ENCODE assay signal across 30 mouse cellular contexts in genomic region chr12:32285039-32285438, GRCm38 (mm10).
DNase-seq lines count a peak whose midpoint lies in the region; ATAC-seq and TF ChIP-seq lines count a peak whose summit lies in the region.
"Had no signal": no experiment of that assay in that cellular context is flagged by ENCODE, and none has a peak within 500 bp of the region (broad histone marks: within the 10 kb centered on the region; RNA-seq: fewer than 3 reads in every experiment).

No protein-coding gene starts in this region.

- H3K79me2 ChIP-seq in MEL (ENCODE audit: control insufficient read depth, insufficient read depth, low read length, poor library complexity) = no peaks in the 10 kb centered on the region

- peak; percentile 27 to 29; a peak in 2 of 4 replicates for ATAC-seq in hematopoietic stem cell, adult 5-6 weeks (replicated peaks in 1 of 2; ENCODE audit: insufficient read depth in 1 of 2, low FRiP score in 2 of 2, low TSS enrichment in 1 of 2, low read depth in 1 of 2, poor library complexity in 2 of 2, severe bottlenecking in 2 of 2)
- ATAC-seq: forebrain, embryonic 13.5 days; lung, postnatal 0 days had no signal

- TF ChIP-seq CTCF in MEL (IDR thresholded peaks at IDR 0.05 in 2 of 3, conservative IDR thresholded peaks at IDR 0.05 in 1 of 3; ENCODE audit: control insufficient read depth in 1 of 3, insufficient read depth in 1 of 3, low read depth in 2 of 3, low read length in 3 of 3, poor library complexity in 1 of 3, severe bottlenecking in 1 of 3) = no peak

- H3K4me1 ChIP-seq in MEL (ENCODE audit: control insufficient read depth in 1 of 2, insufficient read depth in 2 of 2, low read length in 2 of 2) = no peaks in the 10 kb centered on the region
- H3K4me1 ChIP-seq: forebrain, embryonic 13.5 days; hindbrain, embryonic 10.5 days; hindbrain, embryonic 15.5 days; limb, embryonic 15.5 days had no signal

- no peaks in the 10 kb centered on the region for H3K9me3 ChIP-seq in MEL (replicated peaks; ENCODE audit: insufficient read depth, low read length)
- H3K9me3 ChIP-seq: embryonic facial prominence, embryonic 10.5 days; embryonic facial prominence, embryonic 15.5 days; forebrain, embryonic 13.5 days; hindbrain, embryonic 10.5 days; hindbrain, embryonic 15.5 days; kidney, embryonic 15.5 days; limb, embryonic 15.5 days; liver, embryonic 13.5 days had no signal

- H3K27ac ChIP-seq in MEL (ENCODE audit: control insufficient read depth, low read depth, low read length) = no peak overlapping the region
- H3K27ac ChIP-seq: embryonic facial prominence, embryonic 10.5 days; embryonic facial prominence, embryonic 15.5 days; forebrain, embryonic 13.5 days; hindbrain, embryonic 10.5 days; hindbrain, embryonic 15.5 days; kidney, embryonic 15.5 days; limb, embryonic 15.5 days; liver, embryonic 13.5 days had no signal

- no peaks in the 10 kb centered on the region for H3K27me3 ChIP-seq in MEL (ENCODE audit: control insufficient read depth in 1 of 2, insufficient read depth in 2 of 2, low read length in 2 of 2)
- H3K27me3 ChIP-seq: embryonic facial prominence, embryonic 15.5 days; forebrain, embryonic 13.5 days; hindbrain, embryonic 15.5 days; kidney, embryonic 15.5 days; limb, embryonic 15.5 days; liver, embryonic 13.5 days had no signal

- TF ChIP-seq POLR2A in MEL (IDR thresholded peaks at IDR 0.05; ENCODE audit: control insufficient read depth in 1 of 2, insufficient read depth in 1 of 2, low read depth in 1 of 2, low read length in 2 of 2, poor library complexity in 1 of 2) = no peak

- no peak overlapping the region for H3K4me3 ChIP-seq in MEL (ENCODE audit: control insufficient read depth in 1 of 2, insufficient read depth in 1 of 2, low read depth in 2 of 2, low read length in 2 of 2)
- H3K4me3 ChIP-seq: embryonic facial prominence, embryonic 10.5 days; embryonic facial prominence, embryonic 15.5 days; forebrain, embryonic 13.5 days; hindbrain, embryonic 10.5 days; hindbrain, embryonic 15.5 days; kidney, embryonic 15.5 days; limb, embryonic 15.5 days; liver, embryonic 13.5 days had no signal

- H3K36me3 ChIP-seq in MEL (ENCODE audit: control insufficient read depth in 1 of 2, insufficient read depth in 2 of 2, low read length in 2 of 2) = no peaks in the 10 kb centered on the region
- H3K36me3 ChIP-seq: embryonic facial prominence, embryonic 10.5 days; embryonic facial prominence, embryonic 15.5 days; hindbrain, embryonic 10.5 days; hindbrain, embryonic 15.5 days; kidney, embryonic 15.5 days; limb, embryonic 15.5 days; liver, embryonic 13.5 days had no signal

- DNase-seq in CD4-positive helper T cell, adult 2 months (ENCODE audit: low read depth, low spot score) = peak; percentile 20
- peak; percentile 33 for DNase-seq in MEL (ENCODE audit: low read depth, low spot score)
- DNase-seq in naive thymus-derived CD4-positive, alpha-beta T cell, adult 2 months (ENCODE audit: low read depth) = peak; percentile 26
- DNase-seq in cerebellum, adult 11-12 months = no peak
- no peak for DNase-seq in ovary, postnatal 14 days (ENCODE audit: low spot score)
- DNase-seq in spleen, postnatal 14 days (ENCODE audit: low spot score in 2 of 2) = no peak
- no peak for DNase-seq in cerebellum, postnatal 4 days (ENCODE audit: low spot score in 2 of 2)
- DNase-seq: adrenal gland, postnatal 10 days; cerebellum, adult 9-10 months; cerebellum, postnatal 36 days; gastrocnemius, postnatal 25 days; heart, adult 18-20 months; kidney, adult 18-20 months; kidney, postnatal 36 days; layer of hippocampus, postnatal 36 days; left cerebral cortex, postnatal 4 days; liver, embryonic 13.5 days; lung, adult 18-20 months; lung, postnatal 4 days; midbrain, embryonic 14.5 days; right cerebral cortex, postnatal 4 days had no signal

- no peak for TF ChIP-seq RAD21 in MEL (IDR thresholded peaks at IDR 0.05; ENCODE audit: low read depth, low read length)

- H3K9ac ChIP-seq in MEL (ENCODE audit: control insufficient read depth, low read depth, low read length, poor library complexity, severe bottlenecking) = no peak overlapping the region
- H3K9ac ChIP-seq: embryonic facial prominence, embryonic 15.5 days; forebrain, embryonic 13.5 days; hindbrain, embryonic 15.5 days; kidney, embryonic 15.5 days; limb, embryonic 15.5 days; liver, embryonic 13.5 days had no signal

- TF ChIP-seq EP300 in MEL (IDR thresholded peaks at IDR 0.05; ENCODE audit: low read depth in 1 of 2, low read length in 2 of 2) = no peak

TF ChIP-seq in MEL, 35 proteins besides CTCF, POLR2A, EP300 and RAD21:
- TF ChIP-seq ELF1 (IDR thresholded peaks at IDR 0.05; ENCODE audit: low read depth, low read length) (no peak), ZMIZ1 (IDR thresholded peaks at IDR 0.05; ENCODE audit: low read depth, low read length) (no peak)

Comparison
In these comparisons a context has a peak if more than half of its experiments do, and no peak if none do; other contexts are left out.
1. DNase-seq: peak in CD4-positive helper T cell, adult 2 months (single experiment), MEL (single experiment) and naive thymus-derived CD4-positive, alpha-beta T cell, adult 2 months (single experiment); none in cerebellum, adult 11-12 months (single experiment), ovary, postnatal 14 days (single experiment), spleen, postnatal 14 days (0 of 2) and cerebellum, postnatal 4 days (0 of 2).